Mouse (Mus musculus): ENCODE data around the gene Grk6.

DNA sequence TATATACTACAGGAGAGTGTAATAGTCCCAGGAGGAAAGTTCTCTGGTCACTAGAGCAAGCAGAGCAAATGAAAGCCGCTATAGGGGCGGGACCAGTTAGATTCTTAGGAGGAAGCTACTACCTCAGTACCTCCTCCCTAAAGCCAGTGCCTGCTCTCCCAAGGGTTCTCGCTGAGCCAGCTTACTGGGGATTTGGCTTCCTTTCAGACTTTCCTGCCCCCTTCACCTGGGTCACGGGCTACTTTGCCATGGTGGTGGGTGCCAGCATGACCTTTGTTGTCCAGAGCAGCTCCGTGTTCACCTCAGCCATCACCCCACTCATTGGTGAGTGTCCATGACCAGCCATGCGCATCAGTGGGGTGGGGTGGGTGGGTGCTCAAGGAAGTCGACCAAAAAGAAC is 33.0 kb upstream of the Grk6 start:
- TF ChIP-seq CTCF (IDR thresholded peaks at IDR 0.05; ENCODE audit: low read depth) (no peak), EP300 (IDR thresholded peaks at IDR 0.05; ENCODE audit: low read depth) (no peak)

All from liver, embryonic 14.5 days (tissue).